Mouse (Mus musculus) G1E (cell line): ENCODE data around the gene Vac14.

ENCODE experiments used
- CTCF ChIP-seq: IDR thresholded peaks from 2 replicates; pipeline ENCODE4 v1.5.1; 2012; ENCODE audit warnings: low read depth, low read length, inconsistent platforms, mixed read lengths
- GATA1 ChIP-seq: IDR thresholded peaks from 2 replicates; pipeline ENCODE4 v1.6.1; 2012; ENCODE audit warnings: borderline replicate concordance, low read length, inconsistent platforms, mixed read lengths
- POLR2AphosphoS5 ChIP-seq: IDR thresholded peaks from 2 replicates; pipeline ENCODE4 v1.6.1; 2012; ENCODE audit warnings: low read depth, low read length, inconsistent platforms; ENCODE audit not compliant: insufficient replicate concordance
- TAL1 ChIP-seq: conservative IDR thresholded peaks from 2 replicates; pipeline ENCODE4 v1.6.1; 2012; ENCODE audit warnings: low read depth, low read length, inconsistent platforms, mixed read lengths

- no peak for TF ChIP-seq CTCF
- no peak for TF ChIP-seq TAL1
- TF ChIP-seq GATA1, result no peak
- TF ChIP-seq POLR2AphosphoS5, result no peak
Measured at GRCm38 (mm10) chr8:110755511-110756170, 137.3 kb downstream of the Vac14 start.
